Mouse (Mus musculus): ENCODE results near the gene C1qtnf1.

DNA sequence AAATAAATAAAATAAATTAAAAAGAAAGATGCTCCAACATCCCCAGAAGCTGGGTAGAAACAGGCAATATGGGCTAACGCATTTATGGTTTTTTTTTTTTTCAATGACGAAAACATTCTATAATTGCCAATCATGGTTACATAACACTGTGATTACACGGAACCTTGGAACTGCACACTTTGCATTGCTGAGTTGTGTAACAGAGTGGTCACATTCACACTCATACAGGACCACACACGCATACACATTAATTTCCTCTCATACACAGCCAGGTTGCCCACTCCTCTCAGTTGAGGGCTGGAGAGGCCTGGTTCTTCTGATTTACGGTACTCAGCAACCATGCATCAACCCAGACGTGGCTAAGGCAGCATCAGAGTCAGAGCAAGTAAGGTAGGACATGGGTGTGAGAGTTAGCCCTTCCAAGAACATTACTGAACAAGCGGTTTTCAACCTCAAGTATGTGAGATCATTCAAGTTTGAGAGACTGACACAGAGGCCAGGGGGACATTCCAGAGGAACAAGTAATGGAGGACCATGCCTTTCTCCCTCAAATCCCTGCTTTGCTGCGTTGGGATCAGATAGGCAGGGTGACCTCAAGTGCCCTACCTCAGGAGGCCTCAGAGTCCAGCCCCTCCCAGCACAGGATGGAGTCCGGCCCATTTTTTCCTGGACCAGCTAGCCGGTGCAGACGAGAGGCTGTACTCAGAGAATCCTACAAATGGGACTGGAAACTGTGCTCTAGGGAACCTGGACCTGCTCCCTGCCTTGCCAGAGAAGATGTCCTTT lies 26.1 kb downstream of the C1qtnf1 start:
- TF ChIP-seq CTCF (IDR thresholded peaks at IDR 0.05; ENCODE audit: low read depth) (no peak), EP300 (IDR thresholded peaks at IDR 0.05; ENCODE audit: low read depth) (no peak)
